Mouse (Mus musculus): ENCODE measurements around the gene Man1a.

GRCm38 (mm10) chr10:53874191-53874590, 202.2 kb downstream of the Man1a start:
- TF ChIP-seq POLR2A (IDR thresholded peaks at IDR 0.05; ENCODE audit: extremely low read depth, insufficient read depth, low read length) (no peak), CTCF (IDR thresholded peaks at IDR 0.05; ENCODE audit: low read depth, low read length) (no peak)
